Mouse (Mus musculus): ENCODE measurements around the gene Acsl1. TPM values are rescaled to one million over a fixed set of nuclear protein-coding genes. Genes with fewer than 3 reads are reported as not detected.

The Acsl1 gene
- total RNA-seq (2023) = 100 to 1,000 TPM; 219 to 244 TPM

DNA sequence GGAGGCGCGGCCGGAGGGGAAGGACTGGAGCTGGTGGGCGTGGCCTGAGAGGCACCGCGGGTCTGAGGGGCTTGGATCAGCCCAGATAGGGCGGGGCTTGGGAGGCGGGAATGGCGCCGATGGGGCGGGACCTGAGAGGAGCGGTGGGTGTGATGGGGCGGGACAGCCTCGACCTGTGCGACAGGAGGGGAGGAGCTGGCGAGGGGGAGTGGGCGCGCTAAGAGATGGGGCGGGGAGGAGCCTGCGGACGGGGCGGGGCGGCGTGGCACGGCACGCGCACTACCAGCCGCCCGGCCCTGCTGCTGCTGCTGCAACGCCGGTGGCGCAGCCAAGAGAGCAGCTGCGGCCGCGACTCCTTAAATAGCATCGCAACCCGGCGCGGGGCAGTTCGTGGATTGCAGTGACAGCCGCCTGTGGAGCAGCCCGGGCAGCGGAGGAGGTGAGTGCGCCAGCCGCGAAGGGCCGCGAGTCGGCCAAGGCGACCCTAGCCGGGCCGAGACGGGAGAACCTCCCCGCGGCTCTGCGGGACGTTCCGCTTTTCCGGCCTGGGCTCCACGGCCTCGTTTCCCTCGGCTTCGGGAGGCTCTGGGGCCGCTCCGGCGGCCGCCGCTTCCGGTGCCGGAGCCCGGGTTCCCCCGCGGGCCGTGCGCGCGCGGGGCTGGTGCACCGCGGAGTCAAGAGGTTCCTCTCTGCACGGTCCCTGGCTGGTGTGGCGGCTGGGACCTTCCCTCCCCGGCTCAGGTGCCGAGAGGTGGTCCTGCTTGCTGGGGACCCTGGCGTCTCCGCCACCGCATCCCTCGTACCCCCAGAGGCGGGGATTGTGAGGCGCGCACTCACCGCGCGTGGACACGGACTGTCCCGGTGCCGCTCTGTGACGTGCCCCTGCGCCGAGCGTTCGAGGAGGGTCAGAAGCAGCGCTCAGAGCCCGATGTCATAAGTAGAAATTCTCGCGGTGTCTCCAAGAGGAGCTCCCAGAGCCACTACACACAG, at the start of gene Acsl1:
TSS of gene Acsl1 (plus strand) at position 246 of the 990 bp plus-strand sequence.

DNA sequence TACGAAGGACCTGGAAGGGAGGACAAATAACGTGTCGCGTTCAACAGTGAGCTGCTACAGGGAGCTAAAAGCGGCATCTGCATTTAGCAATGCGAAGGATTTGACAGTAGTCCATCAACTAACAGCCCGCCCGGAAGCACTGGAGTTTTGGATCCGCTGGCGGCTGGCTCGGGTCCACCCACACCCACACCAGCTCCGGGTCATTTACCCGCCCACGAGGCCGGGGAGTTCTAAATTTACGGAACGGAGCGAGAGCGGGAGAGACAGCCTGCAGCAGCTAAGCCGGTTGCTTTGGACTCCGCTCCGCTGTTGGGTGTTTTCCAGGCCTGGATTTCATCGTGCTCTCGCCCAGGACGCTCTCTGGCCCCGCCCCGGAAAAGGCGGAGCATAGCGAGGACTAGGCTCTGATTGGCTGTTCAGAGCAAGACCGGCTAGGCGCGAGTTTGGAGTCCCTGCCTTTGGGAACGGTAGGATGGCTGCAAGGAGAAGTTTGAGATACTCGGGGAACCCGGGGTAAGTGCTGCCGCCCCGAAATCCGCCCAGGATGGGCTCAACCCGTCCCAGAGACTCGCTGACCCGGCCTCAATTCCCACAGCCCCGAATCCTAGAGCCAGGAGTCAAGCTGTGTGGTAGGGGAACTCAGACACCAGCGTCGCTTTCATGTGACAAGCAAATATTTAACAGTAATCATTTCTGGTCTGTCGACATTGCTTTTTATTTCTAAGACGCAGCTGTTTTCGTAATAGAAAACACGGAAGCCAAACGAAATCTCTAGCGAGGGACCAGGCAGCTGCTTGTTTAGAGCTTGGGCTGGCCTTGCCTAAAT, 81.0 kb downstream of the Acsl1 start, which contains the start of gene Cenpu:
TSS of gene Cenpu (plus strand) at position 414 of the 826 bp plus-strand sequence.

Other genes starting within 250 kb of the Acsl1 start
- not detected for gene Helt, start 176.4 kb upstream of the Acsl1 start, total RNA-seq (2023)
- 10 to 100 TPM; 19.7 to 23.7 TPM for gene Cenpu, start 81.0 kb downstream of the Acsl1 start, total RNA-seq (2023)
- 10 to 100 TPM; 19.3 to 23.1 TPM for gene Primpol, start 146.2 kb downstream of the Acsl1 start, total RNA-seq (2023)
- gene Casp3, start 146.3 kb downstream of the Acsl1 start, total RNA-seq (2023) = 10 to 100 TPM; 57.2 to 59.8 TPM